Mouse (Mus musculus) forebrain, embryonic 16.5 days (tissue): ENCODE measurements around the gene Gpc2. TPM values are rescaled to one million over a fixed set of nuclear protein-coding genes. Genes with fewer than 3 reads are reported as not detected.

Source experiments
- ATAC-seq: fragments of 200-750 bp; cut with Nextera tagmentation; 2 replicates; pipeline ENCODE4 v1.8.0; 2017; ENCODE audit warnings: mild to moderate bottlenecking, moderate library complexity
- H3K27ac ChIP-seq: fragments of 300-500 bp; sonication (generic); 2 replicates; pipeline ENCODE4 v1.5.1; 2014; ENCODE audit warnings: low read length, control low read depth
- H3K27me3 ChIP-seq: fragments of 300-500 bp; sonication (generic); replicated peaks from 2 replicates; pipeline ENCODE4 v1.6.1; 2014; ENCODE audit warnings: low read length; ENCODE audit not compliant: control insufficient read depth, insufficient read depth
- H3K36me3 ChIP-seq: fragments of 300-500 bp; sonication (generic); 2 replicates; pipeline ENCODE4 v1.6.1; 2014; ENCODE audit not compliant: control insufficient read depth, insufficient read depth
- H3K4me1 ChIP-seq: fragments of 300-500 bp; sonication (generic); replicated peaks from 2 replicates; pipeline ENCODE4 v1.6.1; 2014; ENCODE audit warnings: low read length; ENCODE audit not compliant: control insufficient read depth, insufficient read depth
- H3K4me2 ChIP-seq: fragments of 300-500 bp; sonication (generic); 2 replicates; pipeline ENCODE4 v1.6.1; 2014; ENCODE audit warnings: mild to moderate bottlenecking, low read length, control low read depth
- H3K4me3 ChIP-seq: fragments of 300-500 bp; sonication (generic); replicated peaks from 2 replicates; pipeline ENCODE4 v1.5.1; 2014; ENCODE audit warnings: mild to moderate bottlenecking, low read length, control low read depth
- H3K9ac ChIP-seq: fragments of 300-500 bp; sonication (generic); replicated peaks from 2 replicates; pipeline ENCODE4 v1.6.1; 2014; ENCODE audit warnings: low read depth, low read length, control low read depth
- H3K9me3 ChIP-seq: fragments of 300-500 bp; sonication (generic); 2 replicates; pipeline ENCODE4 v1.6.1; 2016; ENCODE audit warnings: low read length; ENCODE audit not compliant: control insufficient read depth
- WGBS: fragments of 180-500 bp; shearing (Covaris S2); extraction: QIAGEN DNeasy Blood & Tissue Kit; methylation state at CpG from one replicate; pipeline ENCODE4 v1.1.7; 2014; 5-methylcytosine and 5-hydroxymethylcytosine counted together
- polyA plus RNA-seq: library from polyadenylated mRNA; unstranded; fragments of >200 nt; fragmentation: Nextera tagmentation; extraction: Ambion mirVana; gene quantifications from 2 replicates; pipeline ENCODE4 v1.2.1, GENCODE M21; 2015

The Gpc2 gene
- polyA plus RNA-seq, result 212 and 245 TPM in 2 replicates

- 0 out of 2 replicates have a peak, but pooled peaks cover 8% of the 10 kb centered on the region for H3K36me3 ChIP-seq
- H3K9ac ChIP-seq, result peak within 1 kb of the TSS; percentile 86
- H3K9me3 ChIP-seq, result peaks cover 7% of the 10 kb centered on the region
- peak; percentile 98 for ATAC-seq
- H3K27me3 ChIP-seq, result 0 out of 2 replicates have a peak, but pooled peaks cover 2% of the 10 kb centered on the region
- H3K4me1 ChIP-seq, result peaks cover 47% of the 10 kb centered on the region
- peak within 1 kb of the TSS; percentile 86 for H3K27ac ChIP-seq
- WGBS, result 0% methylated on average over 56 of the region's 56 CpGs
- peak within 1 kb of the TSS; percentile 93 for H3K4me2 ChIP-seq
- peak within 1 kb of the TSS; percentile 82 for H3K4me3 ChIP-seq
Measured at GRCm38 (mm10) chr5:138279585-138280424, at the start of gene Gpc2, which contains the start of the genes Gm43720 and Stag3. TSS of gene Gpc2 (minus strand) at chr5:138280005. TSS of gene Gm43720 (minus strand) at chr5:138279958. TSS of gene Stag3 (plus strand) at chr5:138280240.

- Histone ChIP-seq H3K9me3 (no peaks in the 10 kb centered on the region), H3K4me3 (no peak overlapping the region), H3K36me3 (no peaks in the 10 kb centered on the region), H3K4me2 (no peak overlapping the region), H3K4me1 (no peaks in the 10 kb centered on the region), H3K27me3 (no peaks in the 10 kb centered on the region), H3K9ac (no peak overlapping the region), H3K27ac (no peak overlapping the region)
- ATAC-seq, result no peak
- 93% methylated on average over 3 of the region's 3 CpGs for WGBS
Measured at GRCm38 (mm10) chr5:138312795-138313194, 33.0 kb upstream of the Gpc2 start.

- WGBS, result 82% methylated on average over 2 of the region's 2 CpGs
- no peaks in the 10 kb centered on the region for H3K36me3 ChIP-seq
- H3K27me3 ChIP-seq, result no peaks in the 10 kb centered on the region
- no peak overlapping the region for H3K27ac ChIP-seq
- H3K9me3 ChIP-seq, result no peaks in the 10 kb centered on the region
- H3K9ac ChIP-seq, result no peak overlapping the region
- no peak overlapping the region for H3K4me2 ChIP-seq
- ATAC-seq, result no peak
- H3K4me3 ChIP-seq, result no peak overlapping the region
- H3K4me1 ChIP-seq, result no peaks in the 10 kb centered on the region
Measured at GRCm38 (mm10) chr5:138299613-138300012, 19.8 kb upstream of the Gpc2 start.

GRCm38 (mm10) chr5:138294158-138294557 lies 14.4 kb upstream of the Gpc2 start:
- H3K27me3 ChIP-seq, result no peaks in the 10 kb centered on the region
- no peak overlapping the region for H3K27ac ChIP-seq
- no peaks in the 10 kb centered on the region for H3K36me3 ChIP-seq
- H3K9me3 ChIP-seq, result no peaks in the 10 kb centered on the region
- H3K4me1 ChIP-seq, result no peaks in the 10 kb centered on the region
- no peak overlapping the region for H3K4me3 ChIP-seq
- ATAC-seq, result no peak
- no peak overlapping the region for H3K4me2 ChIP-seq
- no peak overlapping the region for H3K9ac ChIP-seq

GRCm38 (mm10) chr5:138291638-138292037 lies 11.8 kb upstream of the Gpc2 start:
- no peaks in the 10 kb centered on the region for H3K4me1 ChIP-seq
- H3K9ac ChIP-seq, result no peak overlapping the region
- H3K27ac ChIP-seq, result no peak overlapping the region
- no peak overlapping the region for H3K4me2 ChIP-seq
- WGBS, result 80% methylated on average over 1 of the region's 1 CpGs
- no peak overlapping the region for H3K4me3 ChIP-seq
- H3K27me3 ChIP-seq, result no peaks in the 10 kb centered on the region
- ATAC-seq, result no peak
- H3K36me3 ChIP-seq, result no peaks in the 10 kb centered on the region
- no peaks in the 10 kb centered on the region for H3K9me3 ChIP-seq

GRCm38 (mm10) chr5:138287861-138288260 lies 8.1 kb upstream of the Gpc2 start:
- 74% methylated on average over 3 of the region's 3 CpGs for WGBS
- Histone ChIP-seq H3K36me3 (no peaks in the 10 kb centered on the region), H3K4me2 (no peak overlapping the region), H3K4me3 (no peak overlapping the region), H3K27me3 (no peaks in the 10 kb centered on the region), H3K9ac (no peak overlapping the region), H3K27ac (no peak overlapping the region), H3K4me1 (no peaks in the 10 kb centered on the region), H3K9me3 (no peaks in the 10 kb centered on the region)
- ATAC-seq, result no peak

- 55% methylated on average over 1 of the region's 1 CpGs for WGBS
- Histone ChIP-seq H3K27me3 (0 out of 2 replicates have a peak, but pooled peaks cover 2% of the 10 kb centered on the region), H3K27ac (no peak overlapping the region), H3K36me3 (no peaks in the 10 kb centered on the region), H3K9ac (no peak overlapping the region), H3K9me3 (peaks cover 7% of the 10 kb centered on the region), H3K4me3 (no peak overlapping the region), H3K4me1 (peaks cover 10% of the 10 kb centered on the region), H3K4me2 (no peak overlapping the region)
- ATAC-seq, result no peak
Measured at GRCm38 (mm10) chr5:138283540-138283939, 3.7 kb upstream of the Gpc2 start.

GRCm38 (mm10) chr5:138281798-138282197 lies 2.0 kb upstream of the Gpc2 start:
- H3K4me2 ChIP-seq, result no peak overlapping the region
- peaks cover 27% of the 10 kb centered on the region for H3K4me1 ChIP-seq
- peaks cover 7% of the 10 kb centered on the region for H3K9me3 ChIP-seq
- H3K27ac ChIP-seq, result no peak overlapping the region
- H3K4me3 ChIP-seq, result no peak overlapping the region
- no peak overlapping the region for H3K9ac ChIP-seq
- ATAC-seq, result no peak
- H3K36me3 ChIP-seq, result 0 out of 2 replicates have a peak, but pooled peaks cover 7% of the 10 kb centered on the region
- WGBS, result 79% methylated on average over 2 of the region's 2 CpGs
- 0 out of 2 replicates have a peak, but pooled peaks cover 2% of the 10 kb centered on the region for H3K27me3 ChIP-seq

- Histone ChIP-seq H3K4me3 (no peak overlapping the region; the same call in 1 of the 2 replicates), H3K4me2 (no peak overlapping the region), H3K9ac (no peak overlapping the region), H3K27ac (no peak overlapping the region), H3K9me3 (peaks cover 7% of the 10 kb centered on the region), H3K27me3 (0 out of 2 replicates have a peak, but pooled peaks cover 2% of the 10 kb centered on the region), H3K36me3 (0 out of 2 replicates have a peak, but pooled peaks cover 8% of the 10 kb centered on the region), H3K4me1 (peaks cover 37% of the 10 kb centered on the region)
- 92% methylated on average over 15 of the region's 15 CpGs for WGBS
- no peak for ATAC-seq
Measured at GRCm38 (mm10) chr5:138280829-138281228, 1.0 kb upstream of the Gpc2 start.
